Mouse (Mus musculus) CD4-positive, CD25-positive, alpha-beta regulatory T cell, adult 2 months (primary cell): Measurements from ENCODE around the gene Syt13.

Experiments
- DNase-seq: peaks from one replicate; pipeline ENCODE4 v3.0.0-alpha.2; 2012; ENCODE audit warnings: low read depth, low spot score

Gene Syt13

GRCm38 (mm10) chr2:92964345-92964744, 49.4 kb downstream of the Syt13 start:
- no peak for DNase-seq

- peak; percentile 10 for DNase-seq
These were observed 51.4 kb downstream of the Syt13 start for GRCm38 (mm10) chr2:92966257-92966656.

- DNase-seq, result no peak
These were observed 52.3 kb downstream of the Syt13 start for GRCm38 (mm10) chr2:92967032-92967838.

GRCm38 (mm10) chr2:92967839-92968166, 52.9 kb downstream of the Syt13 start:
- DNase-seq, result no peak

- DNase-seq, result no peak
These were observed 56.2 kb downstream of the Syt13 start for GRCm38 (mm10) chr2:92971069-92971468.

GRCm38 (mm10) chr2:92971536-92971935, 56.6 kb downstream of the Syt13 start:
- no peak for DNase-seq

GRCm38 (mm10) chr2:92972071-92972470, 57.2 kb downstream of the Syt13 start:
- DNase-seq, result peak; percentile 10

- no peak for DNase-seq
These were observed 58.7 kb downstream of the Syt13 start for GRCm38 (mm10) chr2:92973646-92974045.

- DNase-seq, result no peak
These were observed 60.3 kb downstream of the Syt13 start for GRCm38 (mm10) chr2:92975031-92975790.

- DNase-seq, result no peak
These were observed 65.3 kb downstream of the Syt13 start for GRCm38 (mm10) chr2:92980165-92980564.

- DNase-seq, result no peak
These were observed 67.8 kb downstream of the Syt13 start for GRCm38 (mm10) chr2:92982591-92983272.

- DNase-seq, result no peak
These were observed 68.3 kb downstream of the Syt13 start for GRCm38 (mm10) chr2:92983273-92983620.

GRCm38 (mm10) chr2:92984321-92985108, 69.6 kb downstream of the Syt13 start:
- no peak for DNase-seq

GRCm38 (mm10) chr2:92985171-92985570, 70.3 kb downstream of the Syt13 start:
- no peak for DNase-seq

- DNase-seq, result no peak
These were observed 70.7 kb downstream of the Syt13 start for GRCm38 (mm10) chr2:92985600-92985999.

GRCm38 (mm10) chr2:92987108-92987618, 72.3 kb downstream of the Syt13 start:
- DNase-seq, result no peak

- peak; percentile 61 for DNase-seq
These were observed 73.2 kb downstream of the Syt13 start for GRCm38 (mm10) chr2:92987901-92988631.

GRCm38 (mm10) chr2:92989593-92989992, 74.7 kb downstream of the Syt13 start:
- DNase-seq, result no peak

GRCm38 (mm10) chr2:92991976-92992375, 77.1 kb downstream of the Syt13 start:
- no peak for DNase-seq

GRCm38 (mm10) chr2:93005028-93005427, 90.1 kb downstream of the Syt13 start:
- DNase-seq, result no peak
